Mouse (Mus musculus): ENCODE results near the gene Mtnr1a.

DNA sequence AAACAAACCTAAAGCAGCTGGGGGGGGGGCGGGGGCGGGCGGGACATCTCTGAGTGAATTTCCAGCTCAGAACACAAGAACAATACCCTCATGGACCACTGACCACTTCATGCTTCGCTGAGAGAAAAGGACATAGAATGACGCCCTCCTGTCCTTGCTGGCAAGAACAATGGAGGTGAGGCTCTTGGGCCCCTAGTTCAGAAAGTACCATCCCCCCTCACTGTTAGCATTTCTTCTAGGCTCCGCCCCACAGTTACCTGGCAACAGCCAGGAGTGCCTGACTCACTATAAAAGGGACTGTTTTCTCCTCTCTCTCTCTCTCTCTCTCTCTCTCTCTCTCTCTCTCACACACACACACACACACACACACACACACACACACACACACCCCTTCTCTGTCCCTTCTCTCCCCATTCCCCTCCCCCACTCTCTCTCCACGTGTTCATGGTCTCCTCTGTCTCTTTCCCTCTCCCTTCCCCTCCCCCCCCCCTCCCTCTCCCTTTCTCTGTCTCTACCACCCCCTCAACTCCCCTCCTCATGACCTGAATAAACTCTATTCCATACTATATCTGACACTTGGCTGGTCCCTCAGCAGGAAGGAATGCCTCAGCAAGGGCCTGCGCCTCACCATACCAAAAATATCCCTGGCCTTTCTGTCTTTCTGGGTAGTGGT, 4.6 kb upstream of the Mtnr1a start:
- TF ChIP-seq E2F4 (IDR thresholded peaks at IDR 0.05; ENCODE audit: insufficient replicate concordance, low read depth, low read length) (no peak), MAX (IDR thresholded peaks at IDR 0.05; ENCODE audit: low read length) (no peak), CTCF (conservative IDR thresholded peaks at IDR 0.05 in 1 of 2, IDR thresholded peaks at IDR 0.05 in 1 of 2; ENCODE audit: low read depth in 2 of 2, low read length in 2 of 2) (no peak), POLR2A (IDR thresholded peaks at IDR 0.05; ENCODE audit: low read depth, low read length) (no peak), ZKSCAN1 (IDR thresholded peaks at IDR 0.05; ENCODE audit: borderline replicate concordance, low read depth, low read length) (no peak), ZC3H11A (IDR thresholded peaks at IDR 0.05; ENCODE audit: low read depth, low read length) (no peak), ELF1 (IDR thresholded peaks at IDR 0.05; ENCODE audit: low read depth, low read length) (no peak), RAD21 (IDR thresholded peaks at IDR 0.05; ENCODE audit: low read depth, low read length) (no peak), MEF2A (IDR thresholded peaks at IDR 0.05; ENCODE audit: borderline replicate concordance, low read depth, low read length) (no peak), MXI1 (IDR thresholded peaks at IDR 0.05; ENCODE audit: low read depth, low read length) (no peak)
